Mouse (Mus musculus) ES-CJ7 (cell line): ENCODE measurements around the gene Npr1.

ENCODE experiments used
- DNase-seq: peaks from one replicate; pipeline ENCODE4 v3.0.0; 2011; ENCODE audit warnings: low read depth, low spot score

Npr1 gene

GRCm38 (mm10) chr3:90465686-90466310 lies at the start of gene Npr1:
Gene Npr1 (minus strand): TSS chr3:90465866.
- DNase-seq, result peak; percentile 63

DNA sequence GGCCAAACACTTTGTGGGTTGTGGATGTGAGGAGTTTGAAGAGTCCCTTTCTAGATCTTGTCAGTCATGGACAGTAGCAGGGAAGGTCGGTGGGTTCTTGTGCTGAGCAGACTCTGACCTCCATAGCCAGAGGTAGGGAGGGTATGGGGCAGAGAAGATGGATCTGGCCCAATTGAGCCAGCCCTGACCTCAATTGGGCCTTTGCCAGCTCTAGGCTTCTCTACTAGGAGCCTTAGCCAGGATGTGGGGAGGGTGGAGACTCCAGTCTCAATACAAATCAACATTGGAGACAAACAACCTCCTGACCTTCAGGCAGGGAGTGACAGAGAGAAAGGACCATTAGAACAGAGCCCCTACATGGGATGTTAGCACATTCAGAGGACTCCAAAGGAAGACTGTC lies 49.6 kb upstream of the Npr1 start:
- DNase-seq, result no peak

DNA sequence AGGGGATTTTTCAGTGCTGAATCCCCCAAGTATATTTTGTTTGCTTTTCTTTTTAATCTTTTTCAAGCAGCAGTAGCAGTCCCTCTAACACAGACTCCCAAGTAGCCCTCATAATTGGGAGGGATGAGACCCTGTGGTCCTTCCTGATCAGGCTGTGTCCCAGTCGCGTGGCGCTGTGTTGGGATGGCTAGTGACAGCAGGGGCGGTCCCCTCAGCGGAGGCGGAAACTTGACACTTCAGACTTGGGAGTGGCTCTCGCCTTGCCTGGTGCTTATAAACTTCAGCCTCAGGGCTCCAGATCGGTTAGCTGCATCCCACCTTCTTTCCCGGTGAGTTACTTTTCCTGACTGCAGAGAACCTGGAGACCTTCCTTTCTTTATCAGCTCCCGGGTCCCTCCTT lies 49.0 kb upstream of the Npr1 start:
- DNase-seq, result peak; percentile 56

DNA sequence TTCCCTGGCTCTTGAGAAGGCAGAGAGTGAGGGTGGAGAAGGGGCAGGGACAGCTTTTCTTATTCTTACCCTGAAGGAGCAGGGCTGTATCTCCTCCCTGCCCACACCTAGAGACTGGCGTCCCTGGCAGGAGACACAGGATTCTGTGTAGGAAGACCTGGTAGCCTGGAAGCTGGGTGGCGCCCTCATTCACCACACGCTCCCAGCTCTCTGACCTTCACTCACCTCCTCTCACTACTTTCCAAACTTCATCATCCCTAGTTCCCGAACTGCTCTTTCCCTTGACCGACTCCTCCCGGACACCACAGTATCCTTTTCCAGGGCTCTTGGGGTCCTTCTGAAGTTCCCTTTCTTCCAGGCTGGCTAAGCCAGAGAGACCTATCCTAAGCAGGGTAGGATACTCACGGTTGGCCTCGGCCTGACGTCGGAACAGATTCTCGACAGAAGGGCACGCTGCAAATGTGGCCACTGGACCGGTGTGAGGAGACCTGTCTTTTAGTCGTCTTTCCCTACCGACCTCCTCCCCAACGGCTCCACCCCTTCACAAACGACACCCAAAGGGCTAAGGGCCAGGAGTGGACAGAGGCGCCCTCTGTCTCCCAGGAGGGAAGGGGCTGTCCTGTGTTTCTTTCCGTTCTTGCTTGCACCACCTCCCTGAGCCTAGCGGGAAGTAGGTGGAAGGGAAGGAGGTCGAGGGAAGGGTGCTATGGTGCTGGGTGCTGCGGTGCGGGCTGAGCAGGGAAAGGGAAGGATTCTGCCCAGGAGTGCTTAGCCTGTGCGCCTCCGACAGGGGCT lies 48.3 kb upstream of the Npr1 start, which contains the start of the genes S100a1 and S100a13:
Gene S100a1, minus strand, starts transcription at position 597 of the 795 bp plus-strand sequence.
Gene S100a13, plus strand, starts transcription at position 640 of the 795 bp plus-strand sequence.
- no peak for DNase-seq

DNA sequence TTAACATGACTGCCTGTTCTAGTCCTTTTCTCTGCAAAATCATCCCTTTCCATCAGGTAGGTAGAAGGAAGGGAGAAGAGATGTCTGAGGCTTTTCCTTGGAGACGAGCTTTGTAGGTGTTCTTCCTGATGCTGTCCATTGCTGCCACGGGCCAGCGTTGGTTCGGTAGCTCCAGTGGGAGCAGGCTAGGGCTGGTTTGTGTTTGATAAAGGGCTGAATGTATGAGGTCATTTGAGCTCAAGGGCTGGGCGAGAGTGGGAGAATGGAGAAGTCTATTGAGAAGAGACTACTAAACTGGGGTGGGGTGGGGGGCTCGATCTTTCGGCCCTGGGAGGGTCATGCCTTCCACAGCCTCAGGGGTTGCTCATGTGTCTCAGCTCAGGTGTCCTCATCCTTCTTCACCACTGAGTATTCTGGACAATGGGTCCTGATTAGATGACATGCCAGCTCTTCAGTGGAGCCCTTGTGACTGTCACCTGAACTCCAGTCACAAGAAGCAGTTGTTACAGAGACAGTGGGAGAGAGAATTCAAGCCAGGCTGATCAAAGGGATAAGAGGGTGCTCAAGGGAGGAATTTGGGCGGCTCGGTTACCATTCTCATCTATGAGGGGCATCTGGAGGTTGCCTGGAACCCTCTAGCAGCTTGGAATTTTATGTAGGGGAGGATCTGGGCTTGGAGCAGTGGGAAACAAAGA lies 47.4 kb upstream of the Npr1 start:
- DNase-seq, result peak; percentile 31

- DNase-seq, result no peak
Observed at GRCm38 (mm10) chr3:90512276-90512675, 46.6 kb upstream of the Npr1 start.

GRCm38 (mm10) chr3:90509747-90510123 lies 44.1 kb upstream of the Npr1 start:
- DNase-seq, result peak; percentile 64

DNA sequence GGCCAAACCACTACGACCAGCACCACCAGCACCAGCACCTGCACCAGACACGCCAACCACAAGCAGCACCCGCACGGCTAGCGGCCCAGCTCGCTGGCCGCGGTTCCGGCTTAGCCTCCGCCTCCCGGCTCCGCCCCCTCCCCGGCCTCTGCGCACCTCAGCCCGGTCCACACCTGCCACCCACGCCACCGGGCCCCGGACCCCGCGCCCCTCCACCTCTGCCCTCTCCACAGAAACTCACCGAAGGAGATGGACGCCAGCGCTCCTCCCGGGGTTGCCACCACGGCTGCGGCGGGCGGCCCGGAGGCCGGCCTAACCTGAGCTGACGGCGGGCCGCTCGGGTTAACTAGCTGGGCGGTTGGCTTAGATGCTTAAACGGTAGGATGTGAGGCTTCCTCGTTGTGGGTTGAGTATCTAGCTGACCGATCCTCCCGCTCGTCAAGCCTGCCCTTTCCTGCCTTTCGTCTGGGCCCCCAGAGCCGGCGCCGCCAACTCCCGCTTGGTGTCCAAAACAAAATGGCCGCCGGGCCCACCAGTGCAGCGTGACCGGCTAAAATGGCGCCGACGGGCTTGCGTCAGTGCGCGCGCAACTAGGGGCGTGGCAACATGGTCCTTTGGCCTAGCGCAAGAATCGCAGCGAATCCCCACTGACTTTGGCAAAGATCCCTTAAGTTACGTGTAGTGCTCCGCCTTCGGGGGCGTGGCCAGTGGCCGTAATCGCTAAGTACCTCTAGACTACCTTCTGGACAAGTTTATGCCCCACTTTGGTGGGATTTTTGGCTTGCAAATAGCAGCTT lies 43.5 kb upstream of the Npr1 start, which contains the start of gene Chtop:
Gene Chtop, minus strand, starts transcription at position 549 of the 797 bp plus-strand sequence.
- peak; percentile 100 for DNase-seq

GRCm38 (mm10) chr3:90508287-90508949 lies 42.8 kb upstream of the Npr1 start:
- peak; percentile 24 for DNase-seq

DNA sequence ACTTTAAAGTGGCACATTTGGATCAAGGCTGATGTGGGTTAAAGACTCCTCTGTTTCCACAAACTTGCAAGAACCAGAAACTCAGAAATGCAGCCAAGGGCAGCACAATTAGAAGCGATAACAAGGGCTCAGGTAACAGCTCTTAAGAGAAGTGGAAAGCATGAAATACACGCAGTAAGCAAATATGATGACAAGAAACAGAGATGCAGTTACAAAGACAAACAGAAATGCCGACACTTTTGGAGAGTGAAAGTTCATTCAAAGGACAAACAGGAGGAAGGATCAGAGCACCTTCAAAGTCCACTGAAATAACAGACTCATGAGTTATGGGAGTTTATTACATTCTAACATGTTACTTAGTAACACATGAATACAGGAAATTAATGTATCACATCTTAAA lies 40.7 kb upstream of the Npr1 start:
- DNase-seq, result no peak

DNA sequence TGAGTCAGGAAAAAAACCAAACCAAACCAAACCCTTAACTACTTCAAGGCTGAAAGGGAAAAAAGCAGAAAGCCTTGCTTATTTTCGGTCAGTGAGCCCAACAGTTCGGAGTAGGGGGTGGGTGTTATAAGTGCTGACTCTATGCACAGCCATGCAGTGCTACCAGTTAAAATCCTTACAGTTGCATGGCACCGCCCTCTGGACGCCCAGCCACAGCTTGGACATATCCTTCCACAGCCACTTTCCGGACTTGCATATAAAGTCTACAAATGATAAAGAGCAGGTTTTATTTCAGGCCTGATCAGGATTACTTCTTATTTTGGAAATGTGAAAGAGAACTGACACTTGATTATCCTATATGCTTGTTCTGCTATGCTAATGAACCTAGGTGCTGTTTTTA lies 39.5 kb upstream of the Npr1 start:
- no peak for DNase-seq

- DNase-seq, result no peak
Observed at GRCm38 (mm10) chr3:90503444-90503843, 37.8 kb upstream of the Npr1 start.

GRCm38 (mm10) chr3:90497597-90497996 lies 31.9 kb upstream of the Npr1 start:
- no peak for DNase-seq

DNA sequence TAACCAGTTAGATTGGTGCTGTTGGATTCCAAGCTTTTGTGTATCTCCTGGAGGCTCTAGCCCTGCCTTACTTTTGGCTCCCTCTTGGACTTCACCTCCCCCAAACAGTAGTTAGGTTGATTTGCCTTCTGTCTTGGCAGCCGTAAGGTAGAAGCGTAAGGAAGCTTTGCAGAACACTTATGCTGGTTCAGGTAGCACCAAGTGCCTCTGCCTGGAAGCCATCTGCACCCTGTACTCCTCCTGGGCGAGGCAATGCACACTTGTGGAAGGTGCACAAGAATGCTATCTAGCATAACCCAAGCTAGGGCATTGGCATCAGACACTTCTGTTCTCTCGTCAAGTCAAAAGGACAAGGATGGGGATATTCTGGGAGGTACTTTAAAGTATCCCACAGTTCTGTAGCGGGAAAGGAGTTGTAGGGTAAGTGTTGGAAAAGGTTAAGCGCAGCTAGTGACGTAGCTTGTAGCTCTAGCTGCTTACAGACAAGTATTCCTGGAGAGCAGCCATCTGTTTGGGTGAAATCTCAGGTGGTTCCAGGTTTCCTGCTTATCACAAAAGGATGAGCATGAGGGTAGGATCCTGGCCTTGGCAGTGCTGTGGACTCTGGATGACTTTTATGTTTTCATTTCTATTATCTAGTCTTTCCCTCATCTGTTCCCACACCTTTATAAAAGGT lies 30.3 kb upstream of the Npr1 start:
- no peak for DNase-seq

GRCm38 (mm10) chr3:90493831-90494540 lies 28.3 kb upstream of the Npr1 start:
- DNase-seq, result no peak

DNA sequence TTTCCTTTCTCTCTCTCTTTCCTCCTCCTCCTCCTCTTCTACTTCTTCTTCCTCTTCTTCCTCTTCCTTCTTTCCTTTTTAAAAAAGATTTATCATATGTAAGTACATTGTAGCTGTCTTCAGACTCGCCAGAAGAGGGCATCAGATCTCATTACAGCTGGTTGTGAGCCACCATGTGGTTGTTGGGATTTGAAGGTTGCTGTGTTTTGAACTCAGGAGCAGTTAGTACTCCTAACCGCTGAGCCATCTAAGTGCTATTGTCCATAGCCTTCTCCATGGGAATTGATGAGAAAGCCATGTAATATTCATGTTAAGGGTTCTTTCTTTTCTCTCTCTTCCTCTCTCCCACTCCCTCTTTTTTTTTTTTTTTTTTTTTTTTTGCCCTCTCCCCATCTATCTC lies 25.7 kb upstream of the Npr1 start:
- DNase-seq, result peak; percentile 63

DNA sequence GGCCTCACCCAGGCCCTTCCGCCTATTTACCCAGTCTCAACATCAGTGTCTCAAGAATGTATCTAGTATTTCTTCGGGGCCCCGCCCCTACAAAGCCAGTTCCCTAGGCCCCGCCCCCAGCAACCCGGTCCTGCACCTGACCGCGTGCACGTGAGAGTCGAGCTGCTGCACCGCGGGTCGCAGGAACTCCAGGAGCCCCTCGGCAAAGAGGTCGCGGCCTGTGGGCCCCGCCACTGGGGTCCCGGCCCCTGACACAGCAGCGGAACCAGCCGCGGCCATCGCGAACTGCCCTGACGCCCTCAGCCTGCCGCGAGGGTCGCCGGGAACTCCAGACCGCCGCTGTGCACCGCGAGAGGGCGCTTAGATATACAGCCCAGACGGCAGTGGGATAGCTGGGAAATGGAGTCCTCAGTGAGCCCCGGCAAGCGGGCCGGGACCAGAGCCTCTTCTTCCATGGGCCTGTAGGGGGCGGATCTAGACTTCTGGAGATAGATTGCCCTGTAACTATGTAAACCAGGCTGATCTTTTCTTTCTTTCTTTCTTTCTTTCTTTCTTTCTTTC lies 25.1 kb upstream of the Npr1 start, which contains the start of gene Snapin:
Gene Snapin, minus strand, starts transcription at position 338 of the 561 bp plus-strand sequence.
- peak; percentile 95 for DNase-seq

DNA sequence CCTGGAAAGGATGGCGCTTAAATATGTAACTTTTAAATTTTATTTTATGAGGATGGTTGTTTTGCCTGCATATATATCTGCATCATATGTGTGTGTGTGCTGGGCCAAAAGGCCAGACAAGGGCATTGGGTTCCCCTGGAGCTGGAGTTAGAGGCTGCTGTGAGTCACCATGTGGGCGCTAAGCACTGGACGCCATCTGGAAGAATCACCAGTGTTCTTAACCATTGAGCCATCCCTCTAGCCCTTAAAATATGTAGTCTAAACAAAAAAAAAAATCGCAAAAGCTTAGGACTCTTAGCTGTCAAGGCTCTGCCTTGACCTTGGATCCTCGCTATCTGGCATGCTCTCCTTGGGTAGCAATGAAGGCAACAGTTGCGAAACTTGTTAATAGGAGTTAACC lies 22.9 kb upstream of the Npr1 start:
- DNase-seq, result no peak

- DNase-seq, result no peak
Observed at GRCm38 (mm10) chr3:90486998-90487397, 21.3 kb upstream of the Npr1 start.
